Mouse (Mus musculus): ENCODE results near the gene Sema3b. TPM values are rescaled to one million over a fixed set of nuclear protein-coding genes. Genes with fewer than 3 reads are reported as not detected.

The Sema3b gene
- polyA plus RNA-seq, 1 experiment from 2014 or later, result 37.1 TPM

GRCm38 (mm10) chr9:107555701-107556100 is 53.3 kb downstream of the Sema3b start:
- 19% methylated on average over 2 of the region's 2 CpGs for WGBS
- Histone ChIP-seq H3K27ac (ENCODE audit: low read depth, low read length) (peak overlapping the region; percentile 96), H3K27me3 (replicated peaks; ENCODE audit: control insufficient read depth, insufficient read depth, low read length) (no peaks in the 10 kb centered on the region), H3K9ac (ENCODE audit: low read depth, low read length) (peak overlapping the region; percentile 73), H3K9me3 (ENCODE audit: control insufficient read depth) (no peaks in the 10 kb centered on the region), H3K36me3 (ENCODE audit: control insufficient read depth, insufficient read depth) (peaks cover 36% of the 10 kb centered on the region), H3K4me2 (replicated peaks; ENCODE audit: low read depth) (peak overlapping the region; percentile 77), H3K4me1 (replicated peaks; ENCODE audit: control insufficient read depth, insufficient read depth, low read length) (peaks cover 17% of the 10 kb centered on the region), H3K4me3 (ENCODE audit: low read depth, low read length) (peak overlapping the region; percentile 76)
- no peak for TF ChIP-seq CTCF (IDR thresholded peaks at IDR 0.05; ENCODE audit: low read depth)
- ATAC-seq, result no peak

- Histone ChIP-seq H3K9me3 (ENCODE audit: control insufficient read depth) (no peaks in the 10 kb centered on the region), H3K27me3 (replicated peaks; ENCODE audit: control insufficient read depth, insufficient read depth, low read length) (no peaks in the 10 kb centered on the region), H3K4me2 (replicated peaks; ENCODE audit: low read depth) (peak overlapping the region; percentile 77), H3K36me3 (ENCODE audit: control insufficient read depth, insufficient read depth) (peaks cover 31% of the 10 kb centered on the region), H3K27ac (ENCODE audit: low read depth, low read length) (peak overlapping the region; percentile 96), H3K4me3 (ENCODE audit: low read depth, low read length) (peak overlapping the region; percentile 76), H3K4me1 (replicated peaks; ENCODE audit: control insufficient read depth, insufficient read depth, low read length) (peaks cover 17% of the 10 kb centered on the region), H3K9ac (ENCODE audit: low read depth, low read length) (peak overlapping the region; percentile 73)
- under 1% methylated on average over 23 of the region's 23 CpGs for WGBS
- TF ChIP-seq CTCF (IDR thresholded peaks at IDR 0.05; ENCODE audit: low read depth), result no peak
- peak; percentile 3; the same call in 1 of the 2 replicates for ATAC-seq
Measured at GRCm38 (mm10) chr9:107555031-107555457, 54.0 kb downstream of the Sema3b start.

- WGBS, result under 1% methylated on average over 53 of the region's 53 CpGs
Measured at GRCm38 (mm10) chr9:107554319-107554825, 54.7 kb downstream of the Sema3b start.

GRCm38 (mm10) chr9:107553541-107554318 is 55.3 kb downstream of the Sema3b start:
- H3K9me3 ChIP-seq (ENCODE audit: control insufficient read depth), result no peaks in the 10 kb centered on the region
- peak overlapping the region; percentile 28 for H3K9ac ChIP-seq (ENCODE audit: low read depth, low read length)
- no peaks in the 10 kb centered on the region for H3K27me3 ChIP-seq (replicated peaks; ENCODE audit: control insufficient read depth, insufficient read depth, low read length)
- H3K4me2 ChIP-seq (replicated peaks; ENCODE audit: low read depth), result peak overlapping the region; percentile 77
- no peak for TF ChIP-seq CTCF (IDR thresholded peaks at IDR 0.05; ENCODE audit: low read depth)
- 5% methylated on average over 37 of the region's 37 CpGs for WGBS
- peak; percentile 29 for ATAC-seq
- peak overlapping the region; percentile 76 for H3K4me3 ChIP-seq (ENCODE audit: low read depth, low read length)
- peaks cover 18% of the 10 kb centered on the region for H3K36me3 ChIP-seq (ENCODE audit: control insufficient read depth, insufficient read depth)
- H3K4me1 ChIP-seq (replicated peaks; ENCODE audit: control insufficient read depth, insufficient read depth, low read length), result peaks cover 17% of the 10 kb centered on the region
- H3K27ac ChIP-seq (ENCODE audit: low read depth, low read length), result peak overlapping the region; percentile 96

More at GRCm38 (mm10) chr9:107554319-107554825, 54.7 kb downstream of the Sema3b start:
- peak; percentile 91 for ATAC-seq
- Histone ChIP-seq H3K36me3 (ENCODE audit: control insufficient read depth, insufficient read depth) (peaks cover 24% of the 10 kb centered on the region), H3K27ac (ENCODE audit: low read depth, low read length) (peak overlapping the region; percentile 96), H3K9ac (ENCODE audit: low read depth, low read length) (peak overlapping the region; percentile 73), H3K4me3 (ENCODE audit: low read depth, low read length) (peak overlapping the region; percentile 76), H3K4me2 (replicated peaks; ENCODE audit: low read depth) (peak overlapping the region; percentile 77), H3K27me3 (replicated peaks; ENCODE audit: control insufficient read depth, insufficient read depth, low read length) (no peaks in the 10 kb centered on the region), H3K9me3 (ENCODE audit: control insufficient read depth) (no peaks in the 10 kb centered on the region), H3K4me1 (replicated peaks; ENCODE audit: control insufficient read depth, insufficient read depth, low read length) (peaks cover 17% of the 10 kb centered on the region)
- TF ChIP-seq CTCF (IDR thresholded peaks at IDR 0.05; ENCODE audit: low read depth), result peak; percentile 43

- TF ChIP-seq CTCF (IDR thresholded peaks at IDR 0.05; ENCODE audit: low read depth), result no peak
- Histone ChIP-seq H3K36me3 (ENCODE audit: control insufficient read depth, insufficient read depth) (peaks cover 9% of the 10 kb centered on the region), H3K27ac (ENCODE audit: low read depth, low read length) (no peak overlapping the region), H3K4me3 (ENCODE audit: low read depth, low read length) (no peak overlapping the region), H3K4me1 (replicated peaks; ENCODE audit: control insufficient read depth, insufficient read depth, low read length) (peaks cover 17% of the 10 kb centered on the region), H3K9me3 (ENCODE audit: control insufficient read depth) (no peaks in the 10 kb centered on the region), H3K9ac (ENCODE audit: low read depth, low read length) (no peak overlapping the region), H3K4me2 (replicated peaks; ENCODE audit: low read depth) (peak overlapping the region; percentile 77), H3K27me3 (replicated peaks; ENCODE audit: control insufficient read depth, insufficient read depth, low read length) (no peaks in the 10 kb centered on the region)
- WGBS, result 72% methylated on average over 5 of the region's 5 CpGs
- no peak for ATAC-seq
Measured at GRCm38 (mm10) chr9:107552690-107553393, 56.2 kb downstream of the Sema3b start.

GRCm38 (mm10) chr9:107551890-107552355 is 57.1 kb downstream of the Sema3b start:
- ATAC-seq, result no peak
- peak overlapping the region; percentile 50 for H3K9ac ChIP-seq (ENCODE audit: low read depth, low read length)
- no peak for TF ChIP-seq CTCF (IDR thresholded peaks at IDR 0.05; ENCODE audit: low read depth)

More at GRCm38 (mm10) chr9:107551890-107552355, 57.1 kb downstream of the Sema3b start:
- Histone ChIP-seq H3K9me3 (ENCODE audit: control insufficient read depth) (no peaks in the 10 kb centered on the region), H3K4me3 (ENCODE audit: low read depth, low read length) (peak overlapping the region; percentile 41), H3K27me3 (replicated peaks; ENCODE audit: control insufficient read depth, insufficient read depth, low read length) (no peaks in the 10 kb centered on the region), H3K36me3 (ENCODE audit: control insufficient read depth, insufficient read depth) (no peaks in the 10 kb centered on the region; the same call in 1 of the 2 replicates), H3K4me2 (replicated peaks; ENCODE audit: low read depth) (peak overlapping the region; percentile 86), H3K27ac (ENCODE audit: low read depth, low read length) (peak overlapping the region; percentile 66; the same call in 1 of the 2 replicates), H3K4me1 (replicated peaks; ENCODE audit: control insufficient read depth, insufficient read depth, low read length) (peaks cover 17% of the 10 kb centered on the region)
- WGBS, result 21% methylated on average over 8 of the region's 8 CpGs

Data from intestine, postnatal 0 days (tissue).